Mouse (Mus musculus): ENCODE results near the gene Acot2. TPM values are rescaled to one million over a fixed set of nuclear protein-coding genes. Genes with fewer than 3 reads are reported as not detected.
"Not testable (repeated sequence)": the region's sequence is repeated elsewhere in the genome, so short reads cannot be mapped to it uniquely, and the experiment has no call there.

The Acot2 gene
- polyA plus RNA-seq, 1 experiment from 2014 or later = 9.8 TPM

GRCm38 (mm10) chr12:84034108-84034507, 46.4 kb downstream of the Acot2 start:
- no peaks in the 10 kb centered on the region for H3K27me3 ChIP-seq (replicated peaks; ENCODE audit: control insufficient read depth, insufficient read depth, low read length)
- ATAC-seq (ENCODE audit: low read depth) (no peak), DNase-seq (ENCODE audit: low spot score) (no peak)
- 48% methylated on average over 4 of the region's 4 CpGs for WGBS
- no peaks in the 10 kb centered on the region for H3K4me1 ChIP-seq (ENCODE audit: control insufficient read depth, insufficient read depth, low read length)
- no peak overlapping the region for H3K4me2 ChIP-seq (ENCODE audit: low read depth, low read length)
- H3K9ac ChIP-seq (ENCODE audit: low read depth, low read length) = no peak overlapping the region
- no peak overlapping the region for H3K4me3 ChIP-seq (ENCODE audit: low read depth, low read length)
- no peak overlapping the region for H3K27ac ChIP-seq (replicated peaks; ENCODE audit: low read depth, low read length)
- H3K36me3 ChIP-seq (ENCODE audit: control insufficient read depth, insufficient read depth, low read length) = no peaks in the 10 kb centered on the region
- H3K9me3 ChIP-seq (ENCODE audit: control insufficient read depth, low read length) = no peaks in the 10 kb centered on the region

- H3K27ac ChIP-seq (replicated peaks; ENCODE audit: low read depth, low read length); H3K4me1 ChIP-seq (ENCODE audit: control insufficient read depth, insufficient read depth, low read length); H3K27me3 ChIP-seq (replicated peaks; ENCODE audit: control insufficient read depth, insufficient read depth, low read length); DNase-seq (ENCODE audit: low spot score); H3K36me3 ChIP-seq (ENCODE audit: control insufficient read depth, insufficient read depth, low read length); H3K9me3 ChIP-seq (ENCODE audit: control insufficient read depth, low read length); ATAC-seq (ENCODE audit: low read depth): not testable (repeated sequence)
- peak within 1 kb of the TSS; percentile 64 for H3K9ac ChIP-seq (ENCODE audit: low read depth, low read length)
- peak within 1 kb of the TSS; percentile 71 for H3K4me2 ChIP-seq (ENCODE audit: low read depth, low read length)
- 5% methylated on average over 14 of the region's 32 CpGs for WGBS
- peak within 1 kb of the TSS; percentile 45 for H3K4me3 ChIP-seq (ENCODE audit: low read depth, low read length)
These were observed 50.6 kb downstream of the Acot2 start, which contains the start of gene Acot4 for GRCm38 (mm10) chr12:84038241-84038640. Acot4 (plus strand) TSS chr12:84038379.

GRCm38 (mm10) chr12:84038691-84039111, 51.0 kb downstream of the Acot2 start, which contains the start of gene Gm49366:
Gm49366 (plus strand) TSS chr12:84038935.
- not testable (repeated sequence) for H3K27me3 ChIP-seq (replicated peaks; ENCODE audit: control insufficient read depth, insufficient read depth, low read length); H3K27ac ChIP-seq (replicated peaks; ENCODE audit: low read depth, low read length); H3K36me3 ChIP-seq (ENCODE audit: control insufficient read depth, insufficient read depth, low read length); H3K4me1 ChIP-seq (ENCODE audit: control insufficient read depth, insufficient read depth, low read length); H3K9me3 ChIP-seq (ENCODE audit: control insufficient read depth, low read length)
- DNase-seq (ENCODE audit: low spot score) (peak; percentile 1), ATAC-seq (ENCODE audit: low read depth) (0 out of 2 replicates have a peak, but pooled peaks have one; percentile 53)
- H3K9ac ChIP-seq (ENCODE audit: low read depth, low read length) = peak within 1 kb of the TSS; percentile 64
- H3K4me3 ChIP-seq (ENCODE audit: low read depth, low read length) = peak within 1 kb of the TSS; percentile 45
- peak within 1 kb of the TSS; percentile 71 for H3K4me2 ChIP-seq (ENCODE audit: low read depth, low read length)
- WGBS = 4% methylated on average over 24 of the region's 39 CpGs

- WGBS = 86% methylated on average over 5 of the region's 5 CpGs
- no peak for ATAC-seq (ENCODE audit: low read depth)
- no peak overlapping the region for H3K9ac ChIP-seq (ENCODE audit: low read depth, low read length)
These were observed 54.6 kb downstream of the Acot2 start for GRCm38 (mm10) chr12:84042248-84042647.

More at GRCm38 (mm10) chr12:84042248-84042647, 54.6 kb downstream of the Acot2 start:
- Histone ChIP-seq H3K4me3 (ENCODE audit: low read depth, low read length) (no peak overlapping the region), H3K36me3 (ENCODE audit: control insufficient read depth, insufficient read depth, low read length) (no peaks in the 10 kb centered on the region), H3K4me2 (ENCODE audit: low read depth, low read length) (no peak overlapping the region), H3K4me1 (ENCODE audit: control insufficient read depth, insufficient read depth, low read length) (no peaks in the 10 kb centered on the region), H3K27ac (replicated peaks; ENCODE audit: low read depth, low read length) (no peak overlapping the region), H3K27me3 (replicated peaks; ENCODE audit: control insufficient read depth, insufficient read depth, low read length) (no peaks in the 10 kb centered on the region), H3K9me3 (ENCODE audit: control insufficient read depth, low read length) (peaks cover 8% of the 10 kb centered on the region)
- no peak for DNase-seq (ENCODE audit: low spot score)

Other genes starting within 250 kb of the Acot2 start
- gene Papln, start 224.2 kb upstream of the Acot2 start, polyA plus RNA-seq (2014; fragmentation: Nextera tagmentation; extraction: Ambion mirVana) = 1.8 and 2.6 TPM in 2 replicates
- 29.9 and 33.1 TPM in 2 replicates for gene Numb, start 65.9 kb upstream of the Acot2 start, polyA plus RNA-seq (2014; fragmentation: Nextera tagmentation; extraction: Ambion mirVana)
- gene Riox1, start 37.3 kb upstream of the Acot2 start, polyA plus RNA-seq (2014; fragmentation: Nextera tagmentation; extraction: Ambion mirVana) = 11.8 and 13.0 TPM in 2 replicates
- gene Heatr4, start 3.0 kb upstream of the Acot2 start, polyA plus RNA-seq (2014; fragmentation: Nextera tagmentation; extraction: Ambion mirVana) = not detected in 2 replicates
- 40.2 and 41.4 TPM in 2 replicates for gene Acot1, start 21.6 kb downstream of the Acot2 start, polyA plus RNA-seq (2014; fragmentation: Nextera tagmentation; extraction: Ambion mirVana)
- gene Acot4, start 50.5 kb downstream of the Acot2 start, polyA plus RNA-seq (2014; fragmentation: Nextera tagmentation; extraction: Ambion mirVana) = 0.13 and 0.38 TPM in 2 replicates
- gene Gm49366, start 51.1 kb downstream of the Acot2 start, polyA plus RNA-seq (2014; fragmentation: Nextera tagmentation; extraction: Ambion mirVana) = not detected in 2 replicates
- 0.13 TPM in 1 of 2 replicates, not detected in the other for gene Acot3, start 64.3 kb downstream of the Acot2 start, polyA plus RNA-seq (2014; fragmentation: Nextera tagmentation; extraction: Ambion mirVana)
- gene Acot5, start 81.5 kb downstream of the Acot2 start, polyA plus RNA-seq (2014; fragmentation: Nextera tagmentation; extraction: Ambion mirVana) = not detected in 2 replicates
- 2.3 and 2.6 TPM in 2 replicates for gene Acot6, start 112.8 kb downstream of the Acot2 start, polyA plus RNA-seq (2014; fragmentation: Nextera tagmentation; extraction: Ambion mirVana)
- 5.9 and 7.1 TPM in 2 replicates for gene Dnal1, start 126.5 kb downstream of the Acot2 start, polyA plus RNA-seq (2014; fragmentation: Nextera tagmentation; extraction: Ambion mirVana)
- 1.4 TPM in 2 replicates for gene Pnma1, start 160.6 kb downstream of the Acot2 start, polyA plus RNA-seq (2014; fragmentation: Nextera tagmentation; extraction: Ambion mirVana)
- gene Elmsan1, start 231.0 kb downstream of the Acot2 start, polyA plus RNA-seq (2014; fragmentation: Nextera tagmentation; extraction: Ambion mirVana) = 9.4 and 9.8 TPM in 2 replicates

Measured in embryonic facial prominence, embryonic 14.5 days (tissue).